Mouse (Mus musculus): ENCODE data around the gene Rbm20.

The Rbm20 gene

DNA sequence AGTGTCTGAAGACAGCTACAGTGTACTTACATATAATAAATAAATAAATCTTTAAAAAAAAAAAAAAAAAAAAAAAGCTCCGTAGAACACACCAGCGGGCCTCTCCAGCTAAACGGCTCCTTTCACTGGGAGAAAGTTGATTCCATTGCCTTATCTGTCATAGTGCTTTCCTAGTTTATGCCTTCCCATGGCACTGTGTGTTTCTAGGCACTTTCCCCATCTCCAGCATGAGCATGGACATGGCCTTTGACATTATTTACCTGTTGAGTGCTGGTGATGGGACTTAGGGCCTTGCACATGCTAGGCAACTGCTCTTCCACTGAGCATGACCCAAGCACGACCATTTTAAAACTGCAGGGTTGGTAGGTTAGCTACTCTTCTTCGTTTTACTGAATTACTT, 46.9 kb downstream of the Rbm20 start:
- DNase-seq, result no peak

DNA sequence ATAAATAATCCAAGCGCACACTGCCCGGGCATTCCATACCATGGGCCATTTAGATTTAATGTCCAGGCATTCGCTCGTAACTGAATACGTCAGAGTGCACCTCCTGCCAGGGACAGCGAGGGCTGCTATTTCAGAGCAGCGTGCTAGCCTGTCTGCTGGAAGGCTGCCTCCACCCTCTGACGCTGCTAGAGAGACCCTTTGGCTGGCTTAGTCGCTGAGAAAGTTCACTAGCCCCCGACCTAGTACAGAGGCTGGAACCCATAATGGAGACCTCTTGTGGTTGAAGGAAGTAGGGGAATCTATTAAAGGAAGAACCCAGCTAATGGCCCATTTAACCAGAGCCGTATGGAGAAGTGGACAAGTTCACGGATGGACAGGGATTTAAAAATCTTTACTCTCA, 49.2 kb downstream of the Rbm20 start:
- DNase-seq, result no peak

DNA sequence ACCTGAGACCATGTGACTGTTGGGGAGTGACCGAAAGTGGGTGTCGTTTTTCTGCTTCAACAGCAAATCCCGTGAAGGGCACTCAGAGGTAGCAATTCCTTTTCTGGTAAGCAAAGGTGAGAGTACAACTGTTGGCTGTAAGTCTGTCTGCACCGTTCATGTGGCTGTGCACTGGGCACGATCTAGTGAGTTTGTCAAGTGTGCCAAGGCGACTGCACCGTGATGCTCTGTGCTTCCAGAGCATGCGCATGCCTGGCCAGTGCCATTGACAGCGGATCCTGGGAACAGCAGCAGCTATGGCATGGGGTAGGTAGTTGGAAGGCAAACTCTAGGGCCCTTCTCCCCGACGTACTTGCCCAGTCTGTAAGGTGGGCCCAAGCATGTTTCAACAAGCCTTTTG, 49.6 kb downstream of the Rbm20 start:
- no peak for DNase-seq

DNA sequence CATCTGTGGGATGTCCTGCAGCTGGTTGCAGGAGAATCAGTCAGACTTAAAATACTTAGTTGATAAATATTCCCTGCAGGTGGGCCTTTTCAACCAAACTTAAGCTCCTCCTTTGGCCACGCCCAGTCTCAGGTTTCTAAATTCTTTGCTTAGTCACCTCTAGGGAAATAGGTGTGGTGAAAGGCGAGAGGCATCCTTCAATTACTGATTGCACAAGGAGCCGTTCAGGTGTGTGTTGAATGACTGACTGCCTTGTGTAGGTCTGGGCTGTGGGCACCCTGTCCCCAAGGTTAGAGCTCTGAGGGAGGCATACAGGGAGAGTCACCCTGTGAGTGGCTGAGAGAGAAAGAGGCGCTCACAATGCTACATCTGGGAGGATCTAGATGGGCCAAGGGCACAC, 50.2 kb downstream of the Rbm20 start:
- no peak for DNase-seq

DNA sequence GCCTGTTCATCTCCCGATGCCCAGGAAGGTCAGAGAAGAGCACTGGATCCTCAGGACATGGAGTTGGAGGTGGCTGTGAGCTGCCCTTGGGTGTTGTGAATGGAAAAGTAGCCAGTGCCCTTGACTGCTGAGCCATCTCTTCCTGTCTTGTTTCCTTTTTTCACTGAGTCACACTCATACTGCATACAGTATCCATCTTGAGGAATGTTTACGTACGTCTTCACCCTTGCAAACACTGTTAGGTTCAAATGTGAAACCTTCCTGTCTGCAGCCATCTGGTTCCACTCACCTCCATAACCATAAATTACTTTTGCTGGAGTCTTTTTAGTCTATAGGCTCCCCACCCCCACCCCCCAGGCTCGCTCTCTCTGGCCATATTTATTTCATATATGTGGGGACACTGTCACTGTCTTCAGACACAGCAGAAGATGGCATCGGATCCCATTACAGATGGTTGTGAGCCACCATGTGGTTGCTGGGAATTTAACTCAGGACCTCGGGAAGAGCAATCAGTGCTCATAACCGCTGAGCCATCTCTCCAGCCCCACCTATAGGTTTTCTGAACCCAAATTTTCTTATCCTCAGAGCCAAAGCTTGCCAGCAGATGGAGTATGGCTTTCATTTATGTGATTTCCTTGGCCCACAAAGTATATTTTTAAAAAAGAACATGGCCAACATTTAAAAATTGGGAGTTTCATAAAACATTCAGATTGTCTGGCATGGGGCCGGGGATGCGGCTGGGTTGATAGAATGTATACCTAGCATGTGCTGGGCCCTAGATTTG, 51.0 kb downstream of the Rbm20 start:
- DNase-seq, result no peak

DNA sequence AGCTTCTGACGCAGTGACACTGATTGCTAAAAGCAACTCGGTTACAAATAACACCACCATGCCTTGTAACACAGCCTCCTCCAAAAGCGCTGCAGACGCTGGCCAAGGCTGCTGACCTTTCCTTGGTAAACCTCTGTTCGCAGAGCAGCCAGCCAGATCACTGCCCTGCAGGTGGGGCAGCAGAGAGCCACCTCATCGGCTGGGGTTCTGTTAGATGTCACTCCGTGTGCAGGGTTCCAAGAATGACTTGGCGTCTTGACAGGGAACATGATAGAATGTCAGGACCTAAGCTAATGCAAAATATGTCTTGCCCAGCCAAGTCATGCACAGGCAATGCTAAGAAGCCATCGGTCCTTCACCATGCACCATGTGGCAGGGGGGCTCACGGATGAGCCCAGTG, 52.8 kb downstream of the Rbm20 start:
- peak in 1 of 2 experiments; percentile 3 for DNase-seq

DNA sequence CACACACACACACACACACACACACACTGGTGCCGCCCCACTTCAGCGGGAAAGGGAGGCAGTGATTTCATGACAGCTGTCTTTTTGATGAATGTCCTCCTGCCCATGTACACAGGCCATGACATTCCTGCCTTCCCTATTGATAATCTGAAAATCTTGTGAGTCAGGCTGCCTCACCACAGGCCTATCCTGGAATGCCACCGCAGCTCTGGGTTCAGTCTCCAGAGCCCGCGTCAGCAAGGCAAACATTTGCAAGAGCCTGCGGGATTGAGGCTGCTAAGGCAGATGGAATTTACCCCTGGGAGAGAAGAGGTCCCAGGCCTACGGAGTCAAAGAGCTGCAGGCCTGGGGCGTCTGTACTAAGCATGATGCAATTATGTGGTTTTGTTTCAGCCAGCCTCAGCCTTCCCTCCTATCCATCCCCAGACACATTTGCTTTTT, 54.7 kb downstream of the Rbm20 start:
- no peak for DNase-seq

DNA sequence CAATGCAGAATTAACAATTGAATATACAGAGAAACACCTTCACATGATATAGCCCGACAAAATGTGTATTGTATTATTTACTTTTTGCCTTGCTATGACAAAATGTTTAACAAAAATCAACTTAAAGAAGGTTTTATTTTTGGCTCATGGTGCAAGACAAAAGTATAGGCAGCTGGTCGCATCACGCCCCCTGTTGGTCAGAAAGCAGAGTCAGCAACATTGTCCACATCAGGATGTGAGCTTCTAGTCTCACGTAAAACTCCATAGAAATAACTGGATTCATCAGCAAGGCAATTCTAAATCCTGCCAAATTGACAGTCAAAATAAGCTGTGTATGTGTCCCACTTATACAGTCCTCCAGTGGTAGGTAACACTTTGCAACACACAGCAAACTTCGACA, 57.7 kb downstream of the Rbm20 start:
- DNase-seq, result no peak

DNA sequence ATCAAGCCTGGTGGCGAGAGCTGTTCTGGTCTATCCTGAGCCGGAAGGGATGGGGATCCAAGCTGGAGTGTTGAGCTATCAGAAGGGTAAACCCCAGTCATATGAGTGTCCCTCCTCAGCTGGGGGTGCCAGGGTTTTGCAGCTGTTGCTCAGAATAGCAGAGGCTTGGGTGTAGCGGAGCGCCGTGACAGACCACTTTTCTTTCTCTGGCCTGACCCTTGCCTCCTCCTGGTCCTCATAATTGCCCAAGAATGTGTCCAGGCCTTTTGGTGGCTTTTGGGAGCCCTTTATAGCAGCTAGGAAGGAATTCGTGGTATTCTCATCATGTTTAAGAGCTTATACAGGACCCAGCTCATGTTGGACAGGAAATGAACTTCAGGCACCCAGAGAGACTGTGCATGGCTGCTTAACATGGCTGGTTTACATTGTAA, 61.6 kb downstream of the Rbm20 start:
- DNase-seq, result no peak

DNA sequence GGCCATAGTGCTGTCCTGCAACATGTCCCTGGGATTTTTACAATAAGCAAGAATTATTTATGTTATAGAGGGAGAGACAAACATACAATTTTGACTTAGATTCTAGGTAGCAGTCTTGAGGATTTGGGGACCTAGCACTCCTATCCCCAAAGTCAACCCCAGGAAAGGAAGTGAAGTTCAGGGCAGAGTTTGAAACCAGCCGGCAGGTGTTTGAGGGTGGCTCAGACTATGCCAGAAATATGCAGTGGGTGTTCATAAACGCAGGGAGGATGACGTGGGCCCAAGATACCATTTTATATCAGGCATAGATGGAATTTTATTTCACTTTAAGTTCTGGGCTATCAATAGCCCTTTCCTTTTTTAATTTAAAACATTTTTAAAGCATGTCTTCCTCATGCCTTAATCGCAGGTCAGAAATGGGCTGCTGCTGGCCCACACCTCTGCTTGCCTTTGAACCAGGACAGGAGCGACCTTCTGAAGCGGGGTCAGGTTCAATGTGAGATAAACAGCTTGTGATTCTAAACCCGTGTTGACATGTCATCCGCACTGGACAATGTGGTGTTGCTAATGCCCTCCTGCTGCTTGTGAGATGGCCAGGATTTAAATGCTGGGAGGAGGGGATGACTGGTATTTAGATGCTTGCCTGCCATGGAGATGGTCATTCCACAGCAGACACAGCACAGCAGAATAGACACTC, 62.6 kb downstream of the Rbm20 start:
- DNase-seq, result no peak

DNA sequence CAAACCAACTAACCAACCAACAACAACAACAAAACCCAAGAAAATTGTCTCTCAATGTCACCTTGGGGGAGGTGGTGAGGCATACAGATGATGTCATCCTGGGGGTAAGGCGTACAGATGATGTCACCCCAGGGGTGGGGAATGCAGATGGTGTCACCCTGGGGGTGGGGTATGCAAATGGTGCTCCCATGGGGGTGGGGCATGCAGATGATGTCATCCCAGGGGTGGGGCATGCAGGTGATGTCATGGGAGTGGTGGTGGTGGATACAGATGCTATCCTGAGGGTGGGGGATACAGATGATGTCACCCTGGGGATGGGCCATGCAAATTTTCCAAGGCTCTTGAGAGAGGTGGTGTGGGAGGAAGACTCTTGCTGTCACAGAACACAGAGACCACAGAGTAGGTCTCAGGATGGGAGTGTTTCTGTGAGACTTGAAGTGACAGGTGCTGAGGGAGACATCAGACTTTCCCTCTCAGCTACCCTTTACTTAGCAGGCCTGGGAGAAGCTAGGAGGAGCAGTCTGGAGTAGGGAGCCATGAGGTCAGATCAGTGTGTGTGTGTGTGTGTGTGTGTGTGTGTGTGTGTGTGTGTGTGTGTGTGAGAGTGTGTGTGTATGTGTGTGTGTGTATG, 63.8 kb downstream of the Rbm20 start:
- DNase-seq, result no peak

DNA sequence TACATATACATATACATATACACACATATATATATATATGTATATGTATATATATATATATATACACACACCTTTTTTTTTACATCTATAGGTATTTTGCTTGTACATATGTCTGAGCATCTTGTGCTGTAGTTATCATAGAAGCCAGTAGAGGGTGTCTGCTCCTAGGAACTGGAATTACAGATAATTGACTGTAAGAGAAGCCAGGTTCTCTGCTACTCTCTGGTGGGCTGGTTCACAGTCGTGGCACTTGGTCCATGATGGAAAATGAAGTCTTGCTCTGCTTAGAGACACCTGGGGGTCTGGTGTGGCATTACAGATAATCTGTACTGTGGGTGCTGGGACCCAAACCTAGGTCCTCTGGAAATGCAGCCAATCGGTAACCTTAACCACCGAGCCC, 64.8 kb downstream of the Rbm20 start:
- no peak for DNase-seq

DNA sequence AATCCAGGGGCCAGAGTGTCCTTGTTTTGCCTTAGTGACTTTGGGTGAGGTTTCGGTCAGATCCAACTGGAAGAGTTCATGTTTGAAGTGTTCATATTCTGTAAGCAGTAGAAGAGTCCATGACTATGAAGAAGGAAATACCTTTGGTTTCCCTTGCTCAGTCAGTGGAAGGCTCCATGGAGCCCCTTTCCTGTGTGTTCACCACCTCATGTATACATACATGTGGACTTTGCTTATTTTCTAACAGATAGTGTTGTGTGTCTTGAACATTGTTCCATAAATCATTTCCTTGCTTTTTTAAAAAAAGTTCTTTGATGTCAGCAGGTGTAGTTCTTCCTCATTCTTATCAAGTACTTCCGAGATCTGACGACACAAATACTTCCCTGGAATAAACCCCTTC, 68.2 kb downstream of the Rbm20 start:
- DNase-seq, result no peak

DNA sequence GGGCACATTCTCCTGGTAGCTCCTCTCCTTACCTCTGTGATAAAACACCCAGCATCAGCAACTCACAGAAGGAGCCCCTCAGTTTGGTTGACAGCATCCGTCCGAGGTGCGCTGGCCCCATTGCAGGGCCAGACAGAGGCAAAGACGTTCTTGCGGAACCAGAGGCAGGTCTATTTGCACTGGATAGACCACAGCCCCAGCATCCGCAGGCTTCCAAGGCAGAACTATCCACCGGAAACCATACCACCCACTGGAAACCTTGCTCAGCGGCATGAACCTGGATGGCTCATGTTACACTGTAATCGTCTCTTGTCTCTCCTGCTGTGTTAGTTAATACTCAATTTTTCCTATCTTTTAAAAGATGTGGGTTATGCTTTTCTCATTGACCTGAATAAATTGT, 69.0 kb downstream of the Rbm20 start:
- no peak for DNase-seq

DNA sequence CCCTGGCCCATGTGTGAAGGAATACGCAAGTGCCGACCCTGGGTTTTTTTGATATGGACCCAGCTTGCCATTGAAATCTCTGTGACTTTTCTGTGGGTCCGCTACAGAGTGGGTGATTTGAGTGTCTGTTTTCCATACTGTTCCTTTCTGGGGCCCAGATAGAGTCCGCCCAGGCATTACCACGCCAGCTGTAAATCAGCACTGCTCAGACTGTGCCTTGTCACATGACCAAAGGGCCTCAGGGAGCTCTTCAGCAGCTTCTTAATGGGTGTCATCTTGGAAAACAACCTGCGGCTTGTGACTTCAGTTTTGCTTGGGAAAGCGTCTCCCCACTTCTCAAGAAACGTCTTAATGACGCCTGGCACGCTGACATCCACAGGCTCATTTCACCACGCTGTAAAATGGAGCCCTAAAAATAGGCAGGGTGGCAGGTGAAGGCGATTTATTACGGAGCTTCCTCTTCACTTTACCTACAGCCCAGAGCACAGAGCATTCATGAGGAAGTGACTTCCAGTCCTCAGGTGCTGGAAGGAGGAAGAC, 71.2 kb downstream of the Rbm20 start:
- no peak for DNase-seq

DNA sequence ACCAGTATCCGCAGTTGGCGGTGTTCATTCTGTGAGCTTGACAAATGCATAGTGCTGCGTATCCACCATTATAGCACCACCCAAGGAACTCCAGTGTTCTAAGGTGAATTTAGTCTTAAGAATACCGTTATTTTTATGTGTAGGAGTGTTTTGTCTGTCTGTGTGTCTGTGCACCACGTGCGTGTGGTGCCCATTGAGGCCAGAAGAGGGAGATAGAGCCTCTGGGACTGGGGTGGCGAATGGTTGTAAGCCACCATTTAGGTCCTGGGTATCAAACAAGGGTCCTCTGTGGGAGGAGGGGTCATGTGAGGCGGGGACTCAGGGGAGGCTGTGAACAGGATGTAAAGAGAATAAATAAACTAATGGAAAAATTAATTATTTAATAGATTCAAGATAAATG, 72.2 kb downstream of the Rbm20 start:
- no peak for DNase-seq

DNA sequence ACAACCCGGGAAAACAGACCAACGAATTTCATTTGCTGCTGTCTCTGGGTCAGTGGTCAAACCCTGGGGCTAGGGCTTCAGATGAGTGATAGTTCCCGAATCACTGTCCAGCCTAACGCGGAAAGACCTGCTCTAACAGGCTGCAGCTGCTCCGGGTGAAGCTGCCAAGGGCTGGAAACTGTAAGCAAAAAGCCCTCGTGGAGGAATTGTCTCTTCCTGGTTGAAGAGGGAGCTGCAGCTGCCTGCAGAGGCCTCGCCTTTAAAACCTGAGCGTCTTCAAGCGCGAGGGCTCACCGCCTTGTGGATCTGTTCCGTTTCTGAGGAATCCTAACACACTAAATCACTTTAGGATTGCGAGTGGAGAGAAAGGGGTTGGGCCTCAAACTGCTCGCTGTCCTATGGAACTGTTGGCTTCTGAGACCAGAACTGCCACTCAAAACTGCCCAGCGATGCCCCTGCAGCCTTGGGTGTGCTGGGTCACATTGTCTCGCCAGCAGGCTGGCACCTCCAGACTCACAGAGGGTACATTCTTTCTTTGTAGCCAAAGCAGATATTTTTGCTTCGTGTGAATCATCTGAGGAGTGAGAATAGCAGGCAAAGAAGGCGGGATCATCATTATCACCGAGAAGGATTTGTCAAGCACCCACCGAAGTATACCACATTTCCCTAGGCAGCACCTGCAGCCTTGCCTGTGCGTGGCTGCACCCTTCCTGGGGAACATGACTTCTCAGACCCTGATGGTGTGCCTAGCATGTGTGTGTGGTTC, 74.5 kb downstream of the Rbm20 start:
- no peak for DNase-seq

DNA sequence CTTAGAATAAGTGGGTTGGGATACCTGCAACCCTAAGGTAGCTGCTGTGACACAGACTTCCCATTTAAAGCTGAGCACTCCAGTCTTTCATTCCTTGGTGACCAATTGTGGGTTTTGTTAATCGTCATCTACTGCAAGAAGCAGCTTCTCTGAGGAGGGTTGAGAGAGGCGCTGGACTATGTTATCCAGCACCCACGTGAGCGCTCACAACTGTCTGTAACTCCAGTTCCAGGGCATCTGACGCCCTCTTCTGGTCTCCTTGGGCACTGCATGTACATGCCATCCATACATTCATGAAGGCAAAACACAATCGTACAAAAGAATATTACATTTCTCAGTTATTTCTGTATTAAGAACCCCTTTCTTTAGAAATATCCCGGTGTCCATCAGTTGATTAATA, 75.9 kb downstream of the Rbm20 start:
- no peak for DNase-seq

DNA sequence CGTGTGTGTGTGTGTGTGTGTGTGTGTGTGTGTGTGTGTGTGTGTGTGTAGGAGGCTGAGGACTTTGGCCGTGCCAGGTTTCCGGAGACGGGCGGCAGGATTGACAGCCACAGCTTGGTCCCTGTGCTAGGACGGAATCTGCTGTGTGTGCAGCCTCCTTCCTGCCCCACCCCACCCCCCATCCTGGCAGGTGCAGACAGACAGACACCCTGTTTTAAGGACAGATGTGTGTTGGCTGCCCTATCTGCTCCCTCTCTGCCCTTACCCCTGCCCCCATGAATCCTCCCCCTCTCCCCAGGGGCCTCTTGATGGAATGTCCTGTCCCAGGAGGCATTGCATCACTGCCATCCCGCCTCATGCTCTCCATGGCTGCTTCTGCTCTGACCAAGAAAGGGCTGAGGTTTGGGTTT, 77.3 kb downstream of the Rbm20 start:
- DNase-seq, result no peak

DNA sequence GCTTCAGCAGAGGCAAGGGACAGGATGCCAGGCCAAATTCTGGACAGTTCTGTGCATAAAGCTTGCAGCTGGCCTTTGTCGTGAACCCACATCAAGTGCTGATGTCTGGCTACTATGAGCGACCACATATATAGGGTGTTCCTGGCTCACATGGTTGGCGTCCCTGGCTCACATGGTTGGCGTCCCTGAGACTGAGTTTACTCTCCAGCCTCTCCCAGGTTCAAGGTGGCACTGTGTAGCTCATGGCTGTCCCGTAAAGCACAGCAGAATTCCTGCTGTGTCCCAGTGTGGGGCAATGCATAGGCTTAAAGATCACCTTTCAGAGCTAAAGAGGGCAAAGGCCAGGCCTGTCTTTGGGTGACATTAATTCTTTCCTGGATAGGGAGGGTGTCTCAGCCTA, 78.2 kb downstream of the Rbm20 start:
- no peak for DNase-seq

DNA sequence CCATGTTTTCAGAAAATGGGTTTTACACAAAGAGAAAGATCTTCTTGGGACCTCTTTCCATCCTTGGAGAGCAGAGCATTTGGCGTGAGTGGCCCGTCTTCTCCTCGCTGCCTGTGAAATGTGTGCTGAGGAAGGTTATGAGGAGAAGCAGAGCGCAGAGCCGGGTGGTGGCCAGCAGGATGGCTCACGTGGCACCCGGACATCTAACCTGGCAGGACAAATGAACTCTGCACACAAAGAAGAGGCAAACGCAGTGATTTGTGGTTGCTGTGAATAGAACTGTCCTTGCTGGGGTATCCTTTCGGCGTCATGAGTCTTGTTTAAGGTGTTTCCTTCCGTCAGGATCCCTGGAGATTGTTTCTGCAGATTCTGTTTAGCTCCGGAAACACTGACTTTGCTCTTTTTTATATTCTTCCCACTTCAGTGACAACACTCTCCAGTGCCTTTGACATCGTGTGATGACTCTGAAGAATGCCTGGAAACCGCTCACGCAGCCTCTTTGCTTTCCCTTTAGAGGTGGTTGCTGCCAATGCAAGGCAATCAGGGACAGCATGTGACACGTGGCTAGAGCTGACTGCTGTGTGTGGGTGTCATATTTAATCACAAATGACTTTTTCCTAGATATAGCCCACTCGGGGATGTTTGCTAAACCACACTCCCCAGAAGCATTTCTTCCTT, 80.5 kb downstream of the Rbm20 start:
- DNase-seq, result no peak

DNA sequence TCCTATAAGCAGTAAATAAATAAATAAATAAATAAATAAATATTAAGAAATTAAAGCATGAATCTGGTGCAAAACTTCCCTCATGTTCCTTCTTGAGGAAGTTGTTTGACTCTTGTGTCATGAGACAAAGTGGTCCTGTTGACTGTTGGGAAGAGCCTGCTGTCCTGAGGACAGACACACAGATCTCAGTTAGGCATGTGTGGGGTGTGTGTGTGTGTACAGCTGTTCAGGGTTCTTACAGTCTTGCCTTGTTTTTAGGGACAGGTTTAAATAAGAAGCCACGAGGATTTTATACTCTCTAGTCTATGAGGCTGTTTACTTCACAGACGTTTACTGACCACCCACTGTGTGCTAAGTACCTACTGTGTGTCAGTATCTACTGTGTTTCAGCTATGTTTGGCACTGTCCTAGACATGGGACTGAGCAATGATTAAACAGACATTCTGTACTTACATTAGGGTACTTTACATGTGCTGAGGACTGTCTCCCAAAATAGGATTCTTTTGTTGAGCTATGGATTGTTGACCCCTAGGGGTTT, 81.8 kb downstream of the Rbm20 start:
- DNase-seq, result no peak

Data from cerebellum, postnatal 36 days (tissue).